Mouse (Mus musculus): ENCODE data around the gene Trpm3. TPM values are rescaled to one million over a fixed set of nuclear protein-coding genes. Genes with fewer than 3 reads are reported as not detected.

The Trpm3 gene
- polyA plus RNA-seq, 1 experiment = 0.08 TPM

DNA sequence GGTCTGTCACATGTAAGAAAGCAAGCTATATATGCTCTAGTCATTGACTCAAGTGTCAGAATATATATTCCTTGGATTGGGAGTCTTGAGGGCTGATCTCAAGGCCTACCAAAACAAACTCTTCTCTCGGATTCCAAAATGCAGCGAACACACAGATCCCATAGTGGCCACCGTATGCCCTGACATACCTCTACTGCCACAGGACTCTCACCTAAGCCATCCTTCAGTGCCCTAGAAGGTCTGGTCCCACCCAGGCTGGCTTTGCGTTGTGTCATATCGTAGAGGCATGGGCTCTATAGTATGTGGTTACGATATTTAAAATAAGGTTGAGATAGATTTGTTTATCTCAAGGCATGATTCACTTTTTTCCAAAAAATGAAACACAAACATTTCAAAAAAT is 763.5 kb downstream of the Trpm3 start:
- 95% methylated on average over 6 of the region's 6 CpGs for WGBS

DNA sequence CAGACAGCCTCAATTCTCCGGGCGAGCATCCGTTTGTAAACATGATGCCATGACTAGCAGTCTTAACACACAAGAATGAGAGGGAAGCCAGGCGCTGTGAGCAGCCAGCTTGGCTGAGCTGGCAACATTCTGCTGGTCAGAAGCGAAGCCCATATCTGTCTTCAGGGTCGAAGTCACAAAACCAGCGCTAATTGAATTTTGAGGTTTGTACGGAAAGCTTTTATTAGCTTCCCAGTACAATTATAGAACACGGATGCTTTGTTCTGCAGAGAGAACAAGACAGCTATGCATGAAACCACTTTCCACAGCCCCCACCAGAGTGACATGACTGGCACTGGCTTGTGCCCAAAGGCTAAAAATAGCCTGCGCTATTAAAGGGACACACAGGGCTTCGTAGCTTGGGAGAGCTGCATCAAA is 766.2 kb downstream of the Trpm3 start:
- no peak for DNase-seq (ENCODE audit: low read depth in 1 of 2, low spot score in 2 of 2)
- no peaks in the 10 kb centered on the region for H3K36me3 ChIP-seq (ENCODE audit: control insufficient read depth, insufficient read depth, low read length)
- WGBS = 63% methylated on average over 11 of the region's 11 CpGs
- no peak overlapping the region for H3K4me3 ChIP-seq (ENCODE audit: extremely low read depth, insufficient read depth, insufficient read length)
- TF ChIP-seq POLR2A (IDR thresholded peaks at IDR 0.05; ENCODE audit: low read depth, low read length) (no peak), CTCF (IDR thresholded peaks at IDR 0.05; ENCODE audit: extremely low read depth, insufficient read depth, insufficient read length, insufficient replicate concordance) (no peak)
- no peaks in the 10 kb centered on the region for H3K27me3 ChIP-seq (ENCODE audit: control insufficient read depth, insufficient read depth, low read length)
- H3K27ac ChIP-seq (ENCODE audit: insufficient read depth, low read length) = no peak overlapping the region
- no peaks in the 10 kb centered on the region for H3K4me1 ChIP-seq (ENCODE audit: control insufficient read depth, insufficient read depth, insufficient read length)

More for the DNA sequence above, 763.5 kb downstream of the Trpm3 start:
- H3K4me3 ChIP-seq (ENCODE audit: extremely low read depth, insufficient read depth, insufficient read length) = no peak overlapping the region
- no peak overlapping the region for H3K27ac ChIP-seq (ENCODE audit: insufficient read depth, low read length)
- no peaks in the 10 kb centered on the region for H3K36me3 ChIP-seq (ENCODE audit: control insufficient read depth, insufficient read depth, low read length)
- H3K4me1 ChIP-seq (ENCODE audit: control insufficient read depth, insufficient read depth, insufficient read length) = no peaks in the 10 kb centered on the region
- TF ChIP-seq POLR2A (IDR thresholded peaks at IDR 0.05; ENCODE audit: low read depth, low read length) (no peak), CTCF (IDR thresholded peaks at IDR 0.05; ENCODE audit: extremely low read depth, insufficient read depth, insufficient read length, insufficient replicate concordance) (no peak)
- no peaks in the 10 kb centered on the region for H3K27me3 ChIP-seq (ENCODE audit: control insufficient read depth, insufficient read depth, low read length)
- no peak for DNase-seq (ENCODE audit: low read depth in 1 of 2, low spot score in 2 of 2)

GRCm38 (mm10) chr19:22910686-22911085 is 771.8 kb downstream of the Trpm3 start:
- H3K4me1 ChIP-seq (ENCODE audit: control insufficient read depth, insufficient read depth, insufficient read length) = no peaks in the 10 kb centered on the region
- WGBS = 84% methylated on average over 6 of the region's 6 CpGs
- H3K27me3 ChIP-seq (ENCODE audit: control insufficient read depth, insufficient read depth, low read length) = no peaks in the 10 kb centered on the region
- H3K4me3 ChIP-seq (ENCODE audit: extremely low read depth, insufficient read depth, insufficient read length) = no peak overlapping the region
- no peak for DNase-seq (ENCODE audit: low read depth in 1 of 2, low spot score in 2 of 2)
- no peaks in the 10 kb centered on the region for H3K36me3 ChIP-seq (ENCODE audit: control insufficient read depth, insufficient read depth, low read length)
- TF ChIP-seq CTCF (IDR thresholded peaks at IDR 0.05; ENCODE audit: extremely low read depth, insufficient read depth, insufficient read length, insufficient replicate concordance) = no peak
- no peak for TF ChIP-seq POLR2A (IDR thresholded peaks at IDR 0.05; ENCODE audit: low read depth, low read length)
- H3K27ac ChIP-seq (ENCODE audit: insufficient read depth, low read length) = no peak overlapping the region

DNA sequence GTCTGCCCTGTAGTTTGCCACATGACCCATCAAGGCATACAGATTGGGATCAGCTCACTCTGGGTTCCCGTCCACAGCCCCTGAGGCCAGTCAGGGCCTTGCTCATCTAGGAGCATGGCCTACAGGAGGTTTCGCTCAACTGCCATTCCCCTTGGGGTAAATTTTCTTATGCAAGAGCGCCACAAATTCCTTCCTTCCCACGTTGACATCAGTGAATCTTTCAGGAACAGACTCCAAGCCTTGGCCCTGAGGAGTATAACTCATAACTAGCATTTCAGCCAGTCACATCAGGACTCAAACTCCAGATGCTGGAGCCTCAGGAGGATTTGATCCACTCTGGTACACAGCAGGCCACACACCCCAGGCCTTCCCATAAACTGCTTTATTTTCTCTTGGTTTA is 774.1 kb downstream of the Trpm3 start:
- Histone ChIP-seq H3K4me1 (ENCODE audit: control insufficient read depth, insufficient read depth, insufficient read length) (no peaks in the 10 kb centered on the region), H3K27me3 (ENCODE audit: control insufficient read depth, insufficient read depth, low read length) (no peaks in the 10 kb centered on the region), H3K27ac (ENCODE audit: insufficient read depth, low read length) (no peak overlapping the region), H3K36me3 (ENCODE audit: control insufficient read depth, insufficient read depth, low read length) (no peaks in the 10 kb centered on the region), H3K4me3 (ENCODE audit: extremely low read depth, insufficient read depth, insufficient read length) (no peak overlapping the region)
- WGBS = 86% methylated on average over 4 of the region's 4 CpGs
- TF ChIP-seq CTCF (IDR thresholded peaks at IDR 0.05; ENCODE audit: extremely low read depth, insufficient read depth, insufficient read length, insufficient replicate concordance) (no peak), POLR2A (IDR thresholded peaks at IDR 0.05; ENCODE audit: low read depth, low read length) (no peak)
- no peak for DNase-seq (ENCODE audit: low read depth in 1 of 2, low spot score in 2 of 2)

GRCm38 (mm10) chr19:22915868-22916642 is 777.2 kb downstream of the Trpm3 start:
- H3K27ac ChIP-seq (ENCODE audit: insufficient read depth, low read length) = no peak overlapping the region
- no peaks in the 10 kb centered on the region for H3K27me3 ChIP-seq (ENCODE audit: control insufficient read depth, insufficient read depth, low read length)
- no peak overlapping the region for H3K4me3 ChIP-seq (ENCODE audit: extremely low read depth, insufficient read depth, insufficient read length)
- H3K36me3 ChIP-seq (ENCODE audit: control insufficient read depth, insufficient read depth, low read length) = no peaks in the 10 kb centered on the region
- peak; percentile 15 to 33 for DNase-seq (ENCODE audit: low read depth in 1 of 2, low spot score in 2 of 2)
- WGBS = 30% methylated on average over 16 of the region's 16 CpGs
- no peaks in the 10 kb centered on the region for H3K4me1 ChIP-seq (ENCODE audit: control insufficient read depth, insufficient read depth, insufficient read length)
- no peak for TF ChIP-seq POLR2A (IDR thresholded peaks at IDR 0.05; ENCODE audit: low read depth, low read length)
- TF ChIP-seq CTCF (IDR thresholded peaks at IDR 0.05; ENCODE audit: extremely low read depth, insufficient read depth, insufficient read length, insufficient replicate concordance) = peak; percentile 62; the same call in 1 of the 2 replicates

GRCm38 (mm10) chr19:22916643-22917344 is 777.9 kb downstream of the Trpm3 start:
- DNase-seq (ENCODE audit: low read depth in 1 of 2, low spot score in 2 of 2) = peak in 1 of 2 experiments; percentile 31
- H3K27me3 ChIP-seq (ENCODE audit: control insufficient read depth, insufficient read depth, low read length) = no peaks in the 10 kb centered on the region
- WGBS = 48% methylated on average over 18 of the region's 18 CpGs
- no peak overlapping the region for H3K4me3 ChIP-seq (ENCODE audit: extremely low read depth, insufficient read depth, insufficient read length)
- TF ChIP-seq CTCF (IDR thresholded peaks at IDR 0.05; ENCODE audit: extremely low read depth, insufficient read depth, insufficient read length, insufficient replicate concordance) (no peak), POLR2A (IDR thresholded peaks at IDR 0.05; ENCODE audit: low read depth, low read length) (no peak)
- H3K4me1 ChIP-seq (ENCODE audit: control insufficient read depth, insufficient read depth, insufficient read length) = no peaks in the 10 kb centered on the region
- no peaks in the 10 kb centered on the region for H3K36me3 ChIP-seq (ENCODE audit: control insufficient read depth, insufficient read depth, low read length)
- peak overlapping the region; percentile 39; the same call in 1 of the 2 replicates for H3K27ac ChIP-seq (ENCODE audit: insufficient read depth, low read length)

Data from spleen, adult 2 months (tissue).